Mouse (Mus musculus) midbrain, postnatal 0 days (tissue): ENCODE measurements around the gene Reep6. TPM values are rescaled to one million over a fixed set of nuclear protein-coding genes. Genes with fewer than 3 reads are reported as not detected.

Experiments
- ATAC-seq: fragments of 200-750 bp; cut with Nextera tagmentation; 2 replicates; pipeline ENCODE4 v1.8.0; 2017; ENCODE audit warnings: moderate number of reproducible peaks, mild to moderate bottlenecking, moderate TSS enrichment, moderate library complexity; ENCODE audit not compliant: low FRiP score
- DNase-seq: peaks from one replicate; pipeline ENCODE4 v3.0.0-alpha.2; 2015; ENCODE audit warnings: low spot score
- H3K27ac ChIP-seq: fragments of 300-500 bp; sonication (generic); 2 replicates; pipeline ENCODE4 v1.5.1; 2014; ENCODE audit warnings: low read depth, mild to moderate bottlenecking, low read length, mixed read lengths
- H3K27me3 ChIP-seq: fragments of 300-500 bp; sonication (generic); 2 replicates; pipeline ENCODE4 v1.6.1; 2014; ENCODE audit warnings: low read length, control low read depth, mixed read lengths; ENCODE audit not compliant: insufficient read depth
- H3K36me3 ChIP-seq: fragments of 300-500 bp; sonication (generic); 2 replicates; pipeline ENCODE4 v1.6.1; 2014; ENCODE audit warnings: low read length, control low read depth, mixed read lengths; ENCODE audit not compliant: insufficient read depth
- H3K4me1 ChIP-seq: fragments of 300-500 bp; sonication (generic); 2 replicates; pipeline ENCODE4 v1.6.1; 2014; ENCODE audit warnings: mild to moderate bottlenecking, control low read depth, antibody characterized with exemption, low read length, mixed read lengths; ENCODE audit not compliant: insufficient read depth
- H3K4me2 ChIP-seq: fragments of 300-500 bp; sonication (generic); 2 replicates; pipeline ENCODE4 v1.6.1; 2014; ENCODE audit warnings: low read depth, mild to moderate bottlenecking, low read length, mixed read lengths; ENCODE audit not compliant: poor library complexity, severe bottlenecking
- H3K4me3 ChIP-seq: fragments of 300-500 bp; sonication (generic); 2 replicates; pipeline ENCODE4 v1.5.1; 2014; ENCODE audit warnings: low read depth, mild to moderate bottlenecking, low read length, moderate library complexity
- H3K9ac ChIP-seq: fragments of 300-500 bp; sonication (generic); replicated peaks from 2 replicates; pipeline ENCODE4 v1.6.1; 2014; ENCODE audit warnings: mild to moderate bottlenecking, low read length, moderate library complexity, mixed read lengths; ENCODE audit not compliant: poor library complexity, severe bottlenecking
- H3K9me3 ChIP-seq: fragments of 300-500 bp; sonication (generic); 2 replicates; pipeline ENCODE4 v1.6.1; 2016; ENCODE audit warnings: low read length, control low read depth
- CTCF ChIP-seq: IDR thresholded peaks from 2 replicates; pipeline ENCODE4 v1.5.1; 2016; ENCODE audit warnings: antibody characterized with exemption, mild to moderate bottlenecking
- WGBS: fragments of 180-500 bp; shearing (Covaris S2); extraction: QIAGEN DNeasy Blood & Tissue Kit; methylation state at CpG from one replicate; pipeline ENCODE4 v1.1.7; 2014; 5-methylcytosine and 5-hydroxymethylcytosine counted together
- polyA plus RNA-seq: library from polyadenylated mRNA; unstranded; fragments of >200 nt; fragmentation: Nextera tagmentation; extraction: Ambion mirVana; gene quantifications from 2 replicates; pipeline ENCODE4 v1.2.1, GENCODE M21; 2015
- total RNA-seq: library from RNA; depleted of rRNA; stranded (reverse); fragments of >200 nt; gene quantifications from 2 replicates; pipeline ENCODE4 v1.2.3, GENCODE M21; 2014

The Reep6 gene
- total and polyA plus RNA-seq, 2 experiments from 2014 or later = 5.3 to 7.0 TPM

GRCm38 (mm10) chr10:80341026-80341425, 11.3 kb downstream of the Reep6 start:
- Histone ChIP-seq H3K9ac (no peak overlapping the region), H3K27ac (no peak overlapping the region), H3K4me1 (0 out of 2 replicates have a peak, but pooled peaks cover 2% of the 10 kb centered on the region), H3K9me3 (no peaks in the 10 kb centered on the region), H3K4me2 (no peak overlapping the region), H3K27me3 (peaks cover 55% of the 10 kb centered on the region), H3K4me3 (no peak overlapping the region), H3K36me3 (no peaks in the 10 kb centered on the region)
- no peak for TF ChIP-seq CTCF
- DNase-seq = no peak
- 11% methylated on average over 21 of the region's 21 CpGs for WGBS
- no peak for ATAC-seq

GRCm38 (mm10) chr10:80341491-80342304, 11.9 kb downstream of the Reep6 start:
- ATAC-seq = no peak
- DNase-seq = no peak
- H3K9ac ChIP-seq = no peak overlapping the region

GRCm38 (mm10) chr10:80342305-80342748, 12.6 kb downstream of the Reep6 start:
- WGBS = 4% methylated on average over 26 of the region's 26 CpGs
- H3K4me1 ChIP-seq = 0 out of 2 replicates have a peak, but pooled peaks cover 2% of the 10 kb centered on the region
- H3K27me3 ChIP-seq = peaks cover 57% of the 10 kb centered on the region
- H3K9ac ChIP-seq = no peak overlapping the region
- no peak for DNase-seq
- ATAC-seq = peak; percentile 13; the same call in 1 of the 2 replicates
- TF ChIP-seq CTCF = no peak
- no peak overlapping the region for H3K27ac ChIP-seq
- H3K4me3 ChIP-seq = peak overlapping the region; percentile 25
- no peaks in the 10 kb centered on the region for H3K9me3 ChIP-seq
- H3K36me3 ChIP-seq = no peaks in the 10 kb centered on the region
- peak overlapping the region; percentile 45 for H3K4me2 ChIP-seq

More at GRCm38 (mm10) chr10:80341491-80342304, 11.9 kb downstream of the Reep6 start:
- Histone ChIP-seq H3K9me3 (no peaks in the 10 kb centered on the region), H3K36me3 (no peaks in the 10 kb centered on the region), H3K4me1 (0 out of 2 replicates have a peak, but pooled peaks cover 2% of the 10 kb centered on the region), H3K4me2 (peak overlapping the region; percentile 45), H3K4me3 (peak overlapping the region; percentile 25; the same call in 1 of the 2 replicates), H3K27me3 (peaks cover 55% of the 10 kb centered on the region), H3K27ac (no peak overlapping the region)
- WGBS = 2% methylated on average over 47 of the region's 47 CpGs
- TF ChIP-seq CTCF = no peak

DNA sequence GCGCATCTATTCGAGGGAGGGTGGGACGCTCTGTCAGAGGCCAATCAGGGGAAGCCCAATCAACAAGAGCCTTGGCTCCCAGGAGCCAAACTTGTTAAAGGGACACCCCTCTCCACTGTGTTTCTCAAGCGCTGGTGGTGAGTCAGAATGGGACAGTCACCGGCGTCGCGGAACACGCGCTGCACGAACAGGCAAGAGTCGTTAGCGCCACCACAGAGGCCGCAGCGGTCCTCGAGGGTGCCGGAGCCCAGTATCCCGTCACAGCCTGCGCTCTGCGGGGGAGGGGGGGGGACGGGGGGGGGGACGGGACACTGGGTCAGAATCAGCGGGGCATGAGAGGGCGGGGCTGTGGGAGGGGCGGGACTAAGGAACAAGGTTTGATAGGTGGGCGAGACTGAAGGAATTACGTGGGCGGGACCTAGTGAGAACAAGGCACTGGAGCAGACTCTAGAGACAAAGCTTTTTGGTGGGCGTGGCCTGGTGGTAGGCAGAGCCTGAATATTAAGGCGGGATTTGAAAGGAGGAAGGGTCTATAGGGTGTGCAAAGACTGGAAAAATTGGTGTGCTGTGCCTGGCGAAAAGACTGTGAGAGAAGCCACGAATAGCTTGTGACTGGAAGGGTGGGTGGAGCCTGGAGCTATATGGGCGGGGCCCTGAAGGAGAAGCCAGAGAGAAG, 13.1 kb downstream of the Reep6 start:
- peak; percentile 56 for ATAC-seq
- H3K4me1 ChIP-seq = 0 out of 2 replicates have a peak, but pooled peaks cover 2% of the 10 kb centered on the region
- peak overlapping the region; percentile 29; the same call in 1 of the 2 replicates for H3K9ac ChIP-seq
- peaks cover 63% of the 10 kb centered on the region for H3K27me3 ChIP-seq
- peak overlapping the region; percentile 45 for H3K4me2 ChIP-seq
- 1% methylated on average over 29 of the region's 33 CpGs for WGBS
- H3K9me3 ChIP-seq = no peaks in the 10 kb centered on the region
- TF ChIP-seq CTCF = no peak
- H3K27ac ChIP-seq = no peak overlapping the region
- H3K36me3 ChIP-seq = no peaks in the 10 kb centered on the region
- DNase-seq = peak; percentile 73
- peak overlapping the region; percentile 25 for H3K4me3 ChIP-seq

- H3K4me1 ChIP-seq = 0 out of 2 replicates have a peak, but pooled peaks cover 2% of the 10 kb centered on the region
- no peaks in the 10 kb centered on the region for H3K9me3 ChIP-seq
- no peak overlapping the region for H3K27ac ChIP-seq
- H3K36me3 ChIP-seq = no peaks in the 10 kb centered on the region
- ATAC-seq = no peak
- 31% methylated on average over 9 of the region's 13 CpGs for WGBS
- H3K4me3 ChIP-seq = peak overlapping the region; percentile 25
- peaks cover 69% of the 10 kb centered on the region for H3K27me3 ChIP-seq
- peak overlapping the region; percentile 29; the same call in 1 of the 2 replicates for H3K9ac ChIP-seq
- H3K4me2 ChIP-seq = peak overlapping the region; percentile 45
- no peak for DNase-seq
- no peak for TF ChIP-seq CTCF
These were observed 13.7 kb downstream of the Reep6 start for GRCm38 (mm10) chr10:80343425-80343895.
